Mouse (Mus musculus): ENCODE data around the gene Pram1. TPM values are rescaled to one million over a fixed set of nuclear protein-coding genes. Genes with fewer than 3 reads are reported as not detected.

The Pram1 gene
- total and polyA plus RNA-seq, 3 experiments, result 0.12 to 1.6 TPM; not detected in 1

- TF ChIP-seq ETS1 (IDR thresholded peaks at IDR 0.05; ENCODE audit: low read depth, low read length) (no peak), NELFE (IDR thresholded peaks at IDR 0.05; ENCODE audit: low read depth, low read length) (no peak), POLR2AphosphoS5 (IDR thresholded peaks at IDR 0.05; ENCODE audit: borderline replicate concordance, low read depth, low read length) (no peak), SMC3 (IDR thresholded peaks at IDR 0.05; ENCODE audit: low read depth, low read length) (no peak), E2F4 (IDR thresholded peaks at IDR 0.05; ENCODE audit: borderline replicate concordance, low read depth, low read length) (no peak)
These were observed 38.2 kb downstream of the Pram1 start (continued) for GRCm38 (mm10) chr17:33676086-33676485.

DNA sequence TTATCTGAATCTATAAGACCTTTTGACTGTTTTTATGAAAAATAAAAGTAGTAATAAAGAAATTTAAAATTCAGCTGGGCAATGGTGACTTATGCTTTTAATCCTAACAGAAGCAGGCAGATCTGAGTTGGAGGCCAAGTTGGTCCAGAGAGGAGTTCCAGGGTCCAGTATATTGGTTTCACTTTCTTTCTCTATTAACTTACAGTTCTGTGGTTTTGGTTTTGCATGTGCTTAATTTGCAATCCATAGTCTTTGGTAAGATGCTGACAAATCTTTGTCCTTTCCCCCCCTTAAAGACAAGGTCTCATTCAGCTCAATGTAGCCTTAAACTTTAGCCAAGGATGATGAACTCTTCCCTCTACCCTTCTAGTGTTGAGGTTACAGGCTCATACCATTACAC is 40.9 kb downstream of the Pram1 start:
- Histone ChIP-seq H3K4me3 (ENCODE audit: control insufficient read depth in 1 of 2, insufficient read depth in 1 of 2, low read depth in 2 of 2, low read length in 2 of 2) (no peak overlapping the region), H3K79me2 (ENCODE audit: control insufficient read depth, insufficient read depth, low read length, poor library complexity) (peaks cover 80% of the 10 kb centered on the region), H3K4me1 (ENCODE audit: control insufficient read depth in 1 of 2, insufficient read depth in 2 of 2, low read length in 2 of 2) (peaks cover 18 to 19% of the 10 kb centered on the region in 2 experiments), H3K27me3 (ENCODE audit: control insufficient read depth in 1 of 2, insufficient read depth in 2 of 2, low read length in 2 of 2) (no peaks in the 10 kb centered on the region), H3K9ac (ENCODE audit: control insufficient read depth, low read depth, low read length, poor library complexity, severe bottlenecking) (no peak overlapping the region), H3K27ac (ENCODE audit: control insufficient read depth, low read depth, low read length) (no peak overlapping the region), H3K9me3 (replicated peaks; ENCODE audit: insufficient read depth, low read length) (no peaks in the 10 kb centered on the region), H3K36me3 (ENCODE audit: control insufficient read depth in 1 of 2, insufficient read depth in 2 of 2, low read length in 2 of 2) (peaks cover 39 to 71% of the 10 kb centered on the region in 2 experiments)
- TF ChIP-seq EP300 (IDR thresholded peaks at IDR 0.05; ENCODE audit: low read depth in 1 of 2, low read length in 2 of 2) (no peak), USF1 (IDR thresholded peaks at IDR 0.05; ENCODE audit: low read depth, low read length) (no peak), MAZ (IDR thresholded peaks at IDR 0.05; ENCODE audit: low read depth, low read length) (no peak)
- no peak for DNase-seq (ENCODE audit: low read depth, low spot score)

- no peak for DNase-seq (ENCODE audit: low read depth, low spot score)
- H3K4me3 ChIP-seq (ENCODE audit: control insufficient read depth in 1 of 2, insufficient read depth in 1 of 2, low read depth in 2 of 2, low read length in 2 of 2), result peak overlapping the region in 1 of 2 experiments; percentile 3; a peak in 1 of 4 replicates
- peaks cover 73% of the 10 kb centered on the region for H3K79me2 ChIP-seq (ENCODE audit: control insufficient read depth, insufficient read depth, low read length, poor library complexity)
- H3K36me3 ChIP-seq (ENCODE audit: control insufficient read depth in 1 of 2, insufficient read depth in 2 of 2, low read length in 2 of 2), result peaks cover 26 to 59% of the 10 kb centered on the region in 2 experiments
- H3K9ac ChIP-seq (ENCODE audit: control insufficient read depth, low read depth, low read length, poor library complexity, severe bottlenecking), result no peak overlapping the region
- H3K4me1 ChIP-seq (ENCODE audit: control insufficient read depth in 1 of 2, insufficient read depth in 2 of 2, low read length in 2 of 2), result peaks cover 12 to 19% of the 10 kb centered on the region in 2 experiments
- no peaks in the 10 kb centered on the region for H3K9me3 ChIP-seq (replicated peaks; ENCODE audit: insufficient read depth, low read length)
- no peaks in the 10 kb centered on the region for H3K27me3 ChIP-seq (ENCODE audit: control insufficient read depth in 1 of 2, insufficient read depth in 2 of 2, low read length in 2 of 2)
- no peak overlapping the region for H3K27ac ChIP-seq (ENCODE audit: control insufficient read depth, low read depth, low read length)
- peak; percentile 47; the same call in 1 of the 2 replicates for TF ChIP-seq SIN3A (IDR thresholded peaks at IDR 0.05; ENCODE audit: low read length)
- TF ChIP-seq MAX (IDR thresholded peaks at IDR 0.05; ENCODE audit: low read length), result no peak
- peak; percentile 23; the same call in 1 of the 2 replicates for TF ChIP-seq BHLHE40 (IDR thresholded peaks at IDR 0.05; ENCODE audit: borderline replicate concordance, low read depth, low read length)
- no peak for TF ChIP-seq POLR2A (IDR thresholded peaks at IDR 0.05; ENCODE audit: control insufficient read depth in 1 of 2, insufficient read depth in 1 of 2, low read depth in 1 of 2, low read length in 2 of 2, poor library complexity in 1 of 2)
- TF ChIP-seq USF1 (IDR thresholded peaks at IDR 0.05; ENCODE audit: low read depth, low read length), result no peak
- TF ChIP-seq MXI1 (IDR thresholded peaks at IDR 0.05; ENCODE audit: low read depth, low read length), result no peak
- TF ChIP-seq GABPA (IDR thresholded peaks at IDR 0.05; ENCODE audit: low read depth, low read length), result no peak
- no peak for TF ChIP-seq ELF1 (IDR thresholded peaks at IDR 0.05; ENCODE audit: low read depth, low read length)
- TF ChIP-seq MYB (IDR thresholded peaks at IDR 0.05; ENCODE audit: low read depth, low read length), result no peak
- peak; percentile 17 to 57; a peak in 2 of 4 replicates for TF ChIP-seq EP300 (IDR thresholded peaks at IDR 0.05; ENCODE audit: low read depth in 1 of 2, low read length in 2 of 2)
- no peak for TF ChIP-seq JUND (IDR thresholded peaks at IDR 0.05; ENCODE audit: low read depth, low read length)
- no peak for TF ChIP-seq MYC (IDR thresholded peaks at IDR 0.05; ENCODE audit: low read depth, low read length)
- TF ChIP-seq NELFE (IDR thresholded peaks at IDR 0.05; ENCODE audit: low read depth, low read length), result no peak
- TF ChIP-seq NRF1 (IDR thresholded peaks at IDR 0.05; ENCODE audit: insufficient read depth, low read depth, low read length, poor library complexity, severe bottlenecking), result no peak
- no peak for TF ChIP-seq TBP (IDR thresholded peaks at IDR 0.05; ENCODE audit: low read depth, low read length)
- no peak for TF ChIP-seq ETS1 (IDR thresholded peaks at IDR 0.05; ENCODE audit: low read depth, low read length)
- TF ChIP-seq KAT2A (conservative IDR thresholded peaks at IDR 0.05; ENCODE audit: low read depth, low read length), result no peak
- TF ChIP-seq GATA1 (IDR thresholded peaks at IDR 0.05; ENCODE audit: low read depth, low read length), result peak; percentile 46; the same call in 1 of the 2 replicates
- peak; percentile 95 for TF ChIP-seq ZNF384 (IDR thresholded peaks at IDR 0.05; ENCODE audit: low read depth, low read length)
- TF ChIP-seq ZC3H11A (IDR thresholded peaks at IDR 0.05; ENCODE audit: low read depth, low read length), result no peak
- no peak for TF ChIP-seq USF2 (IDR thresholded peaks at IDR 0.05; ENCODE audit: borderline replicate concordance in 1 of 2, insufficient read depth in 1 of 2, low read depth in 1 of 2, low read length in 2 of 2)
- 0 out of 2 replicates have a peak, but pooled peaks have one; percentile 15 for TF ChIP-seq TCF12 (IDR thresholded peaks at IDR 0.05; ENCODE audit: low read depth, low read length)
- TF ChIP-seq ZMIZ1 (IDR thresholded peaks at IDR 0.05; ENCODE audit: low read depth, low read length), result no peak
- no peak for TF ChIP-seq SMC3 (IDR thresholded peaks at IDR 0.05; ENCODE audit: low read depth, low read length)
- TF ChIP-seq ZKSCAN1 (IDR thresholded peaks at IDR 0.05; ENCODE audit: low read depth, low read length), result no peak
- TF ChIP-seq RAD21 (IDR thresholded peaks at IDR 0.05; ENCODE audit: low read depth, low read length), result no peak
These were observed 43.9 kb downstream of the Pram1 start for GRCm38 (mm10) chr17:33681767-33682166.
